Mouse (Mus musculus) fat pad, adult 2 months (tissue): ENCODE results near the gene Smoc2.

Experiments used
- DNase-seq: peaks from one replicate; pipeline ENCODE4 v3.0.0-alpha.2; 2011; ENCODE audit warnings: low read depth, low spot score; ENCODE audit errors: extremely low read depth

Smoc2 gene

DNA sequence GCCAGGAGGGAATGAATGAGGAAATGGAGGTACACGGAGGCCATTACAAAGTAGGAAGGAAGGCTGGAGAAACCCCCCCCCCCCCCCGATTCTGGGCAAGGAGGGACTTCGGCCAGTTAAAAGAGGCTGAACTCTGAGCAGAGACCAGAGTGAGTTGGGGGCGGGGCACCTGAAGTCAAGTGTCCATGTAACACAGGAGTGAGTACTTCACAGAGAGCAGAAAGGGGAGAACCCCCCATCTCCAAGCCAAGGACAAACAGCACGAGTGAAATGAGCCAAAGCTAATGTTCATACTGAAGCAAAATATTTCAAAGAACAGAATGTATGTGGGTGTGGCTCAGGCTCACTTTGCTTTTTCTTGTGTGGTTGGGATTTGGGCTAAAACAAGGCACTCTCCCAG lies 121.7 kb downstream of the Smoc2 start:
- DNase-seq, result no peak

DNA sequence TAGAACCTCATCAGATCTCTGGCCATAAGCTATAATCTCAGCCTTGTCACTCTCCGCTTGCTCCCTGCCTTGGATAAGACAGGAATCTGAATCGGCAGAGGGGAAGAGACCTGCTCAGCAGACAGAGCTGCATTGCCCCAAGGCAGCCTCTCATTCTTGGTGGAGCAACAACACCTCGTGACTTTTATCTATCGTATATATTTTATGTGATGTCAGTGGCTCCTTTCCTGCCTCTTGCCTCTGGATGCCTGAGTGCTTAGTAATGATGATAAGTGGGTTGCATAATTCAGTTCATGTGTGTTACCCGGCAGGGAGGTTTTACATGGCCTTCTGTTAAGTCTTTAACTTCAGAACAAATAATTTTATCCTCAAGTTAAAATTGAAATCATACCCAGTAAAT lies 128.6 kb downstream of the Smoc2 start:
- no peak for DNase-seq

DNA sequence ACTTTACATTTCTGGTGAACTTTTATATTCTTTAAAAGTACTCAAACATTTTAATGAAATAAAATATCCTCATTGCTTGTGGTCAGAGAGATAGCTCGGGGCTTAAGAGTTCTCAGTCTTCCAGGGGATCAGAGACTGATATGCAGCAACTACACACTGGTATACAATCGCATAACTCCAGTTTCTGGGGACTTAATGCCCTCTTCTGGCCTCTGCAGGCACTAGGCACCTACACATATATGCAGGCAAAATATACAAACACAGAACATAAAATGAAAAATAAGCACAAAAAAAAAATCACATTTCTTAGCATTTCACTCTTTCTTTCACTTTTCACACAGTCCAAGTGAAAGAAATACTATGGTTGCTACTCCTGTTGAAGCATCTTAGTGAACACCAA lies 133.2 kb downstream of the Smoc2 start:
- DNase-seq, result no peak

DNA sequence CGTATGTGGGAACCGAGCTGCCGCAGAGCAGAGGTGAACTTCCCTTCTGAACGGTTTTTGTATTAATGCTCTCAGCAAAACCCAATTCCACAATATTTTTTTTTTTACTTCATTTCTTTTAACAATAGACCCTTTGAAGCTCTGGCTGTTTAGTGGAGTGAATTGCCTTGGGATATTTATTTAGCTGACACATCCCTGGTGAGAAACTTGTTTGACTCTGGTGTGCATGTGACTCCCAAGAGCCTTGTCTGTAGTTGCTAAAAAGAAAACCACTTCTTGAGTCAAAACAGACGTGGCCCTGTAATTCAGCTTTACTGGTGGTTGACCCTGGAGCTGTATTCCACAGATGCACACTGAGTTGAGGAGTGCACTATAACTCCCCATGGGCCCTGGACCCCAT lies 135.2 kb downstream of the Smoc2 start:
- no peak for DNase-seq

DNA sequence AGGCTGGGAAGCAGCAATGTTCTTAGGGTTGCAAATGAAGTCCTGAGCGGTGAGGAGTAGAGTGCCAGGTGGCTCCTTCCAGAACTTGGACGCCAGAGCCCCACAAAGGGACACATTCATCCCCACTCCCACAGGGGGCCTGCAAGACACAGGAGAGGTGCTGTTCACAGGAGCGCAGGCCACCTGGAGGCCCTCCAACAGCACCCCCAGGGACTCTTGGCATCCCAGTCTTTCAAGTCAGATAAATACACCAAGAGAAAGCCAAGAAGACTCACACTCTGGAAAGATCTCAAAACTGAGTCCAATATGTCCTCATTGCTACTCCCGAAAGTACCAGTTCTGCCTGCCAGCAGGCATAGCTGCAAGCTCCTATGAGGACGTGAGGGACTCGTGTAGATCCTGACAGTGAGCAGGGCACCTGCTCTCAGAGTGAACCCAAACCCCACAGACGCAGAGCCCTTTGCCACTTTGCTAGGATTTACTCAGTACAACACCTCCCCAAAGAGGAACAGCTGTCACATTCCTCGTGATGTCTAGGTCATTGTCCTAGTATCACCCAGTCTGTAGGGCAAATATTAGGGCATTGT lies 141.2 kb downstream of the Smoc2 start:
- DNase-seq, result no peak

DNA sequence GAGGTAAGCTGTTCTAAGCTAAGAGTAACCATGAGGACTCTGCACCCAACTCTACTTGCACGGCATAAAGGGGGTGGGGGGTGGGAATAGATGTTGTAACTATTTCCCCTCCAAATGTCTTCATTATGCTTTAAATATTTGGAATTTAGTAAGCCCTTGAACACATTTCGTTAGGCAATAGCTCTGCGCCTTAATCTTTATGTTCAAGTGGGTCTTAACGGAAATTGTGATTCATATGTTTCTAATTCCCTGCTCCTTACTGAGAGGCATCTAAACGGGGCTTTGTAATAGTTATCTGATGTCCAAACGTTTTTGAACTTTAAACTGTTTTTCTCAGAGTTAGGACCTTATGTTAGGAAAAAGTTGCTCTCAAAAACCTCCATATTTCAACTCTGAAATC lies 147.2 kb downstream of the Smoc2 start:
- no peak for DNase-seq

DNA sequence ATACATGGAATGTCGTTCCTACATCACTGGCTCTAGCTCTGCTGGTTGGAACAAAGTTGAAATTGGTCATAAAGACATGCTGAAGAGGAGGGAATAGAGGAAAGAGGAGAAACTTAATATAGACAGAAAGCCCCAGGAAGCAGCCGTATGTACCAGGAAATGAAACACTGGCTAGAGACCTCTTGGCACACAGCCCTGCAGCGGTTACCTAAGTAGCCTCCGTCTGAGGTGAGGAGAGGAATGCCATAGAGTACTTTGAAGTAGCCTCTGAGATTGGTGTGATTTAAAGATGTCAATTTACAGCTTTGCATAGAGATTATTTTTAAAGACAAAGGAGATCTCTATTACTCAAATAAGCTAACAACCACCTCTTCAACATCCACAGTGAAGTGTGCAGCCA lies 155.4 kb downstream of the Smoc2 start:
- no peak for DNase-seq

DNA sequence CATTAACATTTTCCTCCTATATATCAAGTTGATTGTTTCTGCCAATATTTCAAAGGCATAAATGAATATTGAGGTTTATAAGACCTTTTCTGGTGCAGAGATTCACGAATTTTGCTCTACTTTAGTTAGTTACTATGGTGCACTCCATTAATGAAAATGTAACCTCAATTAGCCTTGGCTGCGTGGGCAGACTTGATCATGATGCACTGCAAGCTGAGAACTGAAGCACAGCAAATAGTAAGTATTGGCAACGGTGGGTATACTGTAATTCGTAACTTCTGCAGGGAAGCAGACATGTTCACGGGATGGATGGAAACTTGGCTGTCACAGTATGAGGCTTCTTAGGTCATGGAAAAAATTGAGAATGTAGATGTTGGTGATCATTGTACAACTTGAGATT lies 166.3 kb downstream of the Smoc2 start:
- no peak for DNase-seq

DNA sequence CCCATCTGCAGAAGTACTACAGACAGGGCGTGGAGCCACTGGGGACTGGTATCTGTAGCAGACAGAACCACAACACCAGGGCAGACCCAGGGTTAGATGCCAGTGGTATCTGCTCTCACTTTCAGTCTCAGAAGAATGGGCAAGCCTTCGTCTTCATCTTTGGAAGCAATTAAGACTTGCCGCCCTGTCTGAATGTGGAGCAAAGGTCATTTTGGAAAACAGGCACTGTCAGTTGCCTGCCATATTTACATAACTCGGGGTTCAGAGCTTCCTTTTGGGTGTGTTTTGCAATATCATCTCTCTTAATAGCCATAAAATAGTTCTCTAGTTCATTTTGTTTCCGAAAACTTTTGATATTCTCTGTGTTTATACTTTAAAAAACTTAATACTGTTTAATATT lies 168.0 kb downstream of the Smoc2 start:
- no peak for DNase-seq
